8 mouse cellular contexts compared by ENCODE assay signal in the genomic region with DNA sequence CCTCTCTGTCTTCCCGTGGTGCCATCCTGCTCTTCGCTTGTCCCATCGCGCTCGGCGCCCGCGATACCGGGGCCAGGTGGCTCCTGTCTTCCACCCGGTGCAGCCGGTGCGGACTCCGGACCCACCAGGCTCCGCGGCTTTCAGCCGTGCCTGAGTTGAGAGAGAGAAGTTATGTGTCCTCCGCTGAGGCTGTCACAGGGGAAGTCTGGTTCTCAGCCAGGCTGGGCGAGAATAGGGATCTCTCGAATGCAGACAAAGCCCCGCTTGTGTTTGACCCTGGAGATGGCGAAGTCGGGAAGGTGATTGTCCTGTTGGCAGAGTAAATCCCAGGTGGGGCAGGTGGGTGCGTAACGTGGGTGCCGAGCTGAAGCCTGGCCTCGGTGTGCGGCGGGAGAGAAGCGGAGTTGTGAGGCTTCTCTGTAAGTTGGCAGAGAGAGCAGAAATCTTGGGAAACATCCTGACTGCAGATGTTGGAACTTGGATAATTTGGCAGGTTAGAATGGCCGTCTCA. TPM values are rescaled to one million over a fixed set of nuclear protein-coding genes. Genes with fewer than 3 reads are reported as not detected.
DNase-seq lines count a peak whose midpoint lies in the region; ATAC-seq and TF ChIP-seq lines count a peak whose summit lies in the region.

No protein-coding gene starts in this region.

- peak overlapping the region; percentile 93 for H3K9ac ChIP-seq in heart, adult 2 months (ENCODE audit: low read depth, low read length)
- peak overlapping the region; percentile 83 for H3K9ac ChIP-seq in lung, embryonic 15.5 days

- H3K79me2 ChIP-seq in heart, adult 2 months (replicated peaks; ENCODE audit: control insufficient read depth, insufficient read depth, low read length) = 0 out of 2 replicates have a peak, but pooled peaks cover 2% of the 10 kb centered on the region

- no peak for TF ChIP-seq POLR2A in cortical plate, adult 2 months (IDR thresholded peaks at IDR 0.05; ENCODE audit: extremely low read depth, insufficient read depth, low read length)
- TF ChIP-seq POLR2A in heart, adult 2 months (IDR thresholded peaks at IDR 0.05; ENCODE audit: insufficient read depth, low read depth, low read length) = peak; percentile 35; the same call in 1 of the 2 replicates
- TF ChIP-seq POLR2A in olfactory bulb, adult 2 months (IDR thresholded peaks at IDR 0.05; ENCODE audit: insufficient read depth, low read depth, low read length) = no peak

- H3K9me3 ChIP-seq in lung, embryonic 15.5 days = no peaks in the 10 kb centered on the region

- H3K27me3 ChIP-seq in heart, adult 2 months (ENCODE audit: control insufficient read depth, insufficient read depth, low read length) = no peaks in the 10 kb centered on the region
- no peaks in the 10 kb centered on the region for H3K27me3 ChIP-seq in lung, embryonic 15.5 days

- H3K4me1 ChIP-seq in cortical plate, adult 2 months (ENCODE audit: control insufficient read depth, insufficient read depth, low read length) = no peaks in the 10 kb centered on the region
- H3K4me1 ChIP-seq in heart, adult 2 months (ENCODE audit: control insufficient read depth, insufficient read depth, low read length) = peaks cover 3% of the 10 kb centered on the region
- peaks cover 32% of the 10 kb centered on the region for H3K4me1 ChIP-seq in lung, embryonic 15.5 days
- peaks cover 14% of the 10 kb centered on the region for H3K4me1 ChIP-seq in olfactory bulb, adult 2 months (ENCODE audit: control insufficient read depth, insufficient read depth, low read length)

- H3K4me3 ChIP-seq in cortical plate, adult 2 months (ENCODE audit: insufficient read depth, low read length) = peak overlapping the region; percentile 45
- peak overlapping the region; percentile 94 for H3K4me3 ChIP-seq in heart, adult 2 months
- H3K4me3 ChIP-seq in lung, embryonic 15.5 days = peak overlapping the region; percentile 89
- H3K4me3 ChIP-seq in olfactory bulb, adult 2 months (ENCODE audit: insufficient read depth, low read depth, low read length) = peak overlapping the region; percentile 49

- under 1% methylated on average over 30 of the region's 30 CpGs for WGBS in heart, adult 2 months
- whole genome bisulfite sequencing in lung, embryonic 15.5 days = under 1% methylated on average over 30 of the region's 30 CpGs
- 6% methylated on average over 30 of the region's 30 CpGs for WGBS in olfactory bulb, adult 2 months

- peak overlapping the region; percentile 82 for H3K4me2 ChIP-seq in lung, embryonic 15.5 days

- no peaks in the 10 kb centered on the region for H3K36me3 ChIP-seq in heart, adult 2 months (ENCODE audit: control insufficient read depth, insufficient read depth, low read length)
- no peaks in the 10 kb centered on the region for H3K36me3 ChIP-seq in lung, embryonic 15.5 days

- DNase-seq in layer of hippocampus, postnatal 14 days (ENCODE audit: low spot score in 2 of 2) = peak; percentile 2 to 7
- no peak for DNase-seq in layer of hippocampus, adult 8-10 months (ENCODE audit: low spot score in 2 of 2)
- DNase-seq in heart, adult 2 months = peak; percentile 68 to 77
- DNase-seq in kidney, adult 18-20 months = peak; percentile 73
- peak; percentile 40 for DNase-seq in urinary bladder, postnatal 25 days (ENCODE audit: low spot score)

- ATAC-seq in lung, embryonic 15.5 days (ENCODE audit: borderline replicate concordance, extremely low read depth, low FRiP score, low TSS enrichment) = peak; percentile 58; the same call in 1 of the 2 replicates

- intact Hi-C loops in heart, adult 2 months (cut with DNase I) = loop anchor here (1.0 to 2.0 kb wide), 2 partner anchors 38 to 63 kb away; no protein-coding TSS in a partner anchor

- no peak for TF ChIP-seq CTCF in cortical plate, adult 2 months (IDR thresholded peaks at IDR 0.05; ENCODE audit: extremely low read depth, insufficient read depth, low read length)
- no peak for TF ChIP-seq CTCF in heart, adult 2 months (IDR thresholded peaks at IDR 0.05)
- TF ChIP-seq CTCF in olfactory bulb, adult 2 months (IDR thresholded peaks at IDR 0.05; ENCODE audit: insufficient read depth, low read depth, low read length) = no peak

- peak overlapping the region; percentile 24; the same call in 1 of the 2 replicates for H3K27ac ChIP-seq in cortical plate, adult 2 months (ENCODE audit: insufficient read depth, low read length)
- H3K27ac ChIP-seq in heart, adult 2 months = peak overlapping the region; percentile 94
- H3K27ac ChIP-seq in lung, embryonic 15.5 days = peak overlapping the region; percentile 90
- no peak overlapping the region for H3K27ac ChIP-seq in olfactory bulb, adult 2 months (ENCODE audit: insufficient read depth, low read depth, low read length)

- TF ChIP-seq EP300 in heart, adult 2 months (IDR thresholded peaks at IDR 0.05; ENCODE audit: insufficient read depth, low read depth, low read length) = no peak

RNA-seq across cellular contexts. Expression of a gene that starts 0.6 kb away (rescaled TPM):
- 10 to 100 TPM in 1 of 2 experiments, 1 to 10 TPM in 1; 8.9 to 13.6 TPM for total RNA-seq in layer of hippocampus, postnatal 14 days (2021)
- total RNA-seq in layer of hippocampus, adult 8-10 months (2022) = 1 to 10 TPM; 6.3 to 9.2 (median 7.9) TPM
- polyA plus RNA-seq in cortical plate, adult 2 months (2012; rRNA removed) = 7.9 and 9.0 TPM in 2 replicates
- 10 to 100 TPM; 42.7 to 53.5 TPM for total RNA-seq in heart, adult 2 months (2021)
- polyA plus RNA-seq in heart, adult 2 months (2012; rRNA removed) = 10.6 and 14.8 TPM in 2 replicates
- polyA plus RNA-seq in lung, embryonic 15.5 days (2015; fragmentation: Nextera tagmentation; extraction: Ambion mirVana) = 33.1 and 34.9 TPM in 2 replicates
- polyA plus RNA-seq in olfactory bulb, adult 2 months (2012; ENCODE audit: insufficient read depth, insufficient read length, low replicate concordance, missing spikeins) = not detected in 2 replicates

Comparison
In these comparisons a context has a peak if more than half of its experiments do, and no peak if none do; other contexts are left out.
1. DNase-seq: peak in layer of hippocampus, postnatal 14 days (2 of 2), heart, adult 2 months (2 of 2), kidney, adult 18-20 months (single experiment) and urinary bladder, postnatal 25 days (single experiment); none in layer of hippocampus, adult 8-10 months (0 of 2).
2. Peak in every context shown above with its lines, with median percentiles within 50 percentile points of each other: H3K4me3 ChIP-seq.